Mouse (Mus musculus) midbrain, embryonic 16.5 days (tissue): ENCODE measurements at regions not wholly inside any gene's neighbourhood (a gene's known extent, or its start where the extent isn't known, plus 50 kb on each side); places are given as distances from the start of the nearest gene placed in this dataset.

ENCODE experiments used
- ATAC-seq: fragments of 200-750 bp; cut with Nextera tagmentation; 2 replicates; pipeline ENCODE4 v1.8.0; 2017; ENCODE audit warnings: moderate TSS enrichment
- H3K27ac ChIP-seq: fragments of 300-500 bp; sonication (generic); 2 replicates; pipeline ENCODE4 v1.5.1; 2014; ENCODE audit warnings: mild to moderate bottlenecking, low read length, mixed read lengths
- H3K27me3 ChIP-seq: fragments of 300-500 bp; sonication (generic); 2 replicates; pipeline ENCODE4 v1.6.1; 2014; ENCODE audit warnings: low read depth, low read length, mixed read lengths; ENCODE audit not compliant: control insufficient read depth, insufficient read depth
- H3K36me3 ChIP-seq: fragments of 300-500 bp; sonication (generic); 2 replicates; pipeline ENCODE4 v1.6.1; 2014; ENCODE audit warnings: mild to moderate bottlenecking, low read length, moderate library complexity, mixed read lengths; ENCODE audit not compliant: control insufficient read depth, insufficient read depth
- H3K4me1 ChIP-seq: fragments of 300-500 bp; sonication (generic); 2 replicates; pipeline ENCODE4 v1.6.1; 2014; ENCODE audit warnings: mild to moderate bottlenecking, low read length, mixed read lengths; ENCODE audit not compliant: control insufficient read depth, insufficient read depth
- H3K4me2 ChIP-seq: fragments of 300-500 bp; sonication (generic); 2 replicates; pipeline ENCODE4 v1.6.1; 2014; ENCODE audit warnings: mild to moderate bottlenecking, low read length, mixed read lengths
- H3K4me3 ChIP-seq: fragments of 300-500 bp; sonication (generic); 2 replicates; pipeline ENCODE4 v1.5.1; 2014; ENCODE audit warnings: low read depth, mild to moderate bottlenecking, low read length, moderate library complexity, mixed read lengths
- H3K9ac ChIP-seq: fragments of 300-500 bp; sonication (generic); 2 replicates; pipeline ENCODE4 v1.6.1; 2014; ENCODE audit warnings: low read depth, low read length, mixed read lengths
- H3K9me3 ChIP-seq: fragments of 300-500 bp; sonication (generic); replicated peaks from 2 replicates; pipeline ENCODE4 v1.6.1; 2014; ENCODE audit warnings: mild to moderate bottlenecking, low read length, mixed read lengths; ENCODE audit not compliant: control insufficient read depth, poor library complexity, severe bottlenecking
- WGBS: fragments of 180-500 bp; shearing (Covaris S2); extraction: QIAGEN DNeasy Blood & Tissue Kit; methylation state at CpG from one replicate; pipeline ENCODE4 v1.1.7; 2014; 5-methylcytosine and 5-hydroxymethylcytosine counted together

DNA sequence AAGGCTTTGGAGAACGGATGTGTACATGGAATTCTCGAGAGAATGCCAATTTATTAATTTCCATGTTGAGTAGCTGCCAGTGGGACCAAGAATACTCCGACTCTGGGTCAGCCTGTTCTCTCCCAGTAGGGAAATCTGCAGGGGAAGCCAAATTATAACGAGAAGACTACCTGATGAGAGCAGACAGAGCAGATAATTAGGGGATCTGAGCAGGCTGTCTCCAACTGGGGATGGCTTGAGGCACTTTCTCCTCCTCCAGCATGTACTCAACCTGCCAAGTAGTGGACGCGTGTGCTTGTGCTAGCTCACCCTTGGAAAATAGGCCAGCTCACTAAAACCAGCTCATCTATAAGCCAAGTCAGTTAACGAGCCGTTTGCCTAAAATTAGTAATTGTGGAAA lies 80.5 kb upstream of the Eif4g2 start:
- no peak overlapping the region for H3K4me3 ChIP-seq

DNA sequence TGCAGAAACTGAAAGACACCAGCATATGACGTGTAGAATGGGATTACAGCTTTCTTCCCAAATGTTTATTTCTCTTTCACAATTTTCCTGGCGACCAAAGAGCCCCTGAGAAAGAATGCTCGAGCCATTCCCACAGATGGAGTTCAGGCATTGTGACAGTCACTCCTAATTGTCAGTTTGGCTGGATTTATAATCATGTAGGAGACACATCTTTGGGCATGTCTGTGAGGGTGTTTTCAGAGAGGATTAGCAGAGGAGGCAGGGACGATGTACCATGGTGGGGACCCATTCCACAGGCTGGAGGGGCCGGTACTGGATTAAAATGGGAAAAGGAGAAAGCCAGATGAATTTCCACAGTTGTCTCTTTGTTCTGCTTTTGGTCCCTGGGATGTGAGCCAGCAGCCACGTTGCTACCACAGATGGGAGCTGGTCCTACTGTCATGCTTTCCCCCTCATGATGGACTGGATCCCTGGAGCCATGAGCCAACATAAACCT lies 76.0 kb upstream of the Eif4g2 start:
- 45% methylated on average over 6 of the region's 6 CpGs for WGBS
- Histone ChIP-seq H3K9me3 (no peaks in the 10 kb centered on the region), H3K9ac (no peak overlapping the region), H3K4me1 (peaks cover 8% of the 10 kb centered on the region), H3K4me2 (no peak overlapping the region), H3K27me3 (no peaks in the 10 kb centered on the region), H3K4me3 (no peak overlapping the region), H3K36me3 (no peaks in the 10 kb centered on the region), H3K27ac (no peak overlapping the region)
- ATAC-seq = no peak

More for the DNA sequence above, 80.5 kb upstream of the Eif4g2 start:
- WGBS = 61% methylated on average over 8 of the region's 8 CpGs
- Histone ChIP-seq H3K4me2 (no peak overlapping the region), H3K9me3 (no peaks in the 10 kb centered on the region), H3K36me3 (no peaks in the 10 kb centered on the region), H3K27ac (no peak overlapping the region), H3K27me3 (no peaks in the 10 kb centered on the region), H3K9ac (no peak overlapping the region), H3K4me1 (no peaks in the 10 kb centered on the region)
- no peak for ATAC-seq

DNA sequence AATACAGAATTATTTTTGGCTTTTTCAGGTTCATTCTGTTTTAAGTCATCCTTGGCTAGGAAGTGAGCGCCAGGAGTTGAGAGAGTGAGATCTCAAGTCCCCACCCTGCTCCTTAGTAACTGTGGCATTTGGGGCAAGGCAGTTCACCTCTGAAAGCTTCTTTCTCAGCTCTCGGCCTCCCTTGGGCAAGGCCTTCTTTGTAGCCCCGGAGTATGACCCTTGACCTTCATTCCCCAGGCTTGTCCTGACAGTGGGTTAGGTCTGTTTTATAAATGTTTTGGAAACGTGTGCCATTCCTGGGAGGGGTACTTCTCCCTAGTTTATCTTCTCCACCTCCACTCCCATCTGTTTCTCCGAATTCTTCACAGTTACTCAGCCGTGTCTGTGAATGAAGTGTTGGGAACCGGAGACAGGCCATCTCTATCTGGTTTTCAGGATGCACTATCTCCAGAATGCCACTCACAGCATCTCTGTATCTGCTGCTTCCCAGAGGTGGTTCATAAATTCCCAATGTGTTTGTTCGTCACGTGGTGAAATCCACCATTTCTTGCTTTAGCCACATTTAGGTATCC lies 75.0 kb upstream of the Eif4g2 start:
- WGBS = 63% methylated on average over 9 of the region's 9 CpGs
- no peak overlapping the region for H3K4me2 ChIP-seq
- no peaks in the 10 kb centered on the region for H3K36me3 ChIP-seq
- no peak overlapping the region for H3K4me3 ChIP-seq
- no peaks in the 10 kb centered on the region for H3K9me3 ChIP-seq
- no peak overlapping the region for H3K9ac ChIP-seq
- H3K27me3 ChIP-seq = no peaks in the 10 kb centered on the region
- no peak for ATAC-seq
- H3K4me1 ChIP-seq = peaks cover 8% of the 10 kb centered on the region
- no peak overlapping the region for H3K27ac ChIP-seq

DNA sequence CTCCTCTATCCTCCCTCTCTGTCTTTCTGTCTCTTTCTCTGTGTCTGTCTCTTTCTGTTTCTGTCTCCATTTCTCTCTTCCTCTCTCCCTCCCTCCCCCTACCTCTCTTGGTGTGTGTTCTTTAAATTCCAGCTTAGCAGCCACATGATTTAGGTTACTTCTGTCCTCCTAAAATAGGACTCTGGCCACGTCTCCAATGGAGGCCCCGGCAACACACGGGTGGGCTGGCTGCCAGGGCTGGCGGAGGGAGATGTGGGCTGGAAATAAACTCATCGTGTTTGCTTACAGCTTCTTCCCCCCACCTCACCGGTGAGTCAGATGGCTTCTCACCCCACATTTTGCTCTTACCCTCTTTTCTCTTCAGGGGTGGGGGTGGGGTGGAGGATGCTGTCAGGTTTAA lies 74.5 kb upstream of the Eif4g2 start:
- Histone ChIP-seq H3K27me3 (no peaks in the 10 kb centered on the region), H3K9me3 (no peaks in the 10 kb centered on the region), H3K9ac (no peak overlapping the region), H3K4me2 (no peak overlapping the region), H3K36me3 (no peaks in the 10 kb centered on the region), H3K27ac (no peak overlapping the region), H3K4me3 (no peak overlapping the region), H3K4me1 (peaks cover 8% of the 10 kb centered on the region)
- 35% methylated on average over 6 of the region's 6 CpGs for WGBS
- ATAC-seq = no peak

DNA sequence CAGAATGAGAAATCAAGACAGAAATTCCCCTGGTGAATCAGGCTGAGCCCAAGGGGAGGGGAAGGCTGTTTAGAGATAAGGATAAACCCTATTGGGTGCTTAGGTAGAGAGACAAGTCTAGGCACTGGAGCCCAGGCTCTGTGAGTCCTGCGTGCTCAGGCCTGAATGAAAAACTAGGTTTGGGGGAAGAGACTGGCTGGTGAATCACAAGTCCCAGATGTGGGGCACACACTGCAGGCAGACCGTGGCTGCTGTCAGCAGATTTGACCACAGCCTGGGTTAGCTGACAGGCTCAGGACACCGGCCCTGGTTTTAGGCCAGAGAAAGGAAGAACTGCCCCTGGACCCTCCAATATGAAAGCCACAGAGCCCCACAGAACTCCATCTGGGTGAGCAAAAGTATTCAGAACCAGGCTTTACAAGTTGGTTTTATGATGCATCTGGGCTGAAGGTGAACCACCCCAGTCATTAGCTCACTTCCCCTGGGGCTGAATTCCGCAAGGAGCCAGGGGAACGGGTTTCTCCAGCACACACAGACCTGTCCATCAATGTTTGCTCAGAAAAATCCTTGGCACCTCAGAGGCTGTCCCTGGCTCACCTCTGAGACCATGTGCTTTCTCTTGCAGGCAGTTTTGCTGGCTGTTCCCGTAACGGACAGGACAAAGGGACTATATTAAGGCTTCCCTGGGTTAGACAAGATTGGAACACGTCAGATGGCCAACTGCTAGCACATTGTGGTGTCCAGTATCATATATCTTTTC lies 73.8 kb upstream of the Eif4g2 start:
- H3K9me3 ChIP-seq = no peaks in the 10 kb centered on the region
- no peak for ATAC-seq
- H3K36me3 ChIP-seq = no peaks in the 10 kb centered on the region
- H3K27me3 ChIP-seq = no peaks in the 10 kb centered on the region
- H3K4me1 ChIP-seq = peaks cover 8% of the 10 kb centered on the region
- 56% methylated on average over 8 of the region's 8 CpGs for WGBS
- no peak overlapping the region for H3K4me2 ChIP-seq
- no peak overlapping the region for H3K27ac ChIP-seq
- H3K9ac ChIP-seq = no peak overlapping the region
- no peak overlapping the region for H3K4me3 ChIP-seq

DNA sequence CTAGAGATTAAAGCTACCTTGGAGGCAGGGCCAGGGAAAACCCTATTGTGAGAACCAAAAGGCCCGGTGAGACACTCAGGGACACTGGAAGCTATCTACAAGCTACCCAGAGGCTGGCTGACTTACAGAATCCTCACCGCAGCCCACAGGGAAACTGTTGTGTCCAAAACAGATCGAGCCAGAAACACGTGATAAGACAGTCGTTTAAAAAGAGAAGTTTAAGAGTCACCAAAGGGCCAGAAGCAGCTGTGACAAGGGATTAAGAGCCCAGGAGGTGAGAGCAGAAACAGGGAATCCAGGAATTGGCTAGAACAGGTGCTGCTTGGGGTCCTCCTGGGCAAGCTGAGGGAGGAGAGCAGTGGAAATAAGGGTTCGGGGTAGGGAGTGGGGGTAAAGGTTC lies 73.2 kb upstream of the Eif4g2 start:
- WGBS = 48% methylated on average over 6 of the region's 6 CpGs
- no peak overlapping the region for H3K4me2 ChIP-seq
- H3K4me1 ChIP-seq = peaks cover 8% of the 10 kb centered on the region
- ATAC-seq = no peak
- no peak overlapping the region for H3K4me3 ChIP-seq
- H3K27me3 ChIP-seq = no peaks in the 10 kb centered on the region
- H3K9me3 ChIP-seq = no peaks in the 10 kb centered on the region
- no peak overlapping the region for H3K27ac ChIP-seq
- H3K36me3 ChIP-seq = no peaks in the 10 kb centered on the region
- H3K9ac ChIP-seq = no peak overlapping the region

DNA sequence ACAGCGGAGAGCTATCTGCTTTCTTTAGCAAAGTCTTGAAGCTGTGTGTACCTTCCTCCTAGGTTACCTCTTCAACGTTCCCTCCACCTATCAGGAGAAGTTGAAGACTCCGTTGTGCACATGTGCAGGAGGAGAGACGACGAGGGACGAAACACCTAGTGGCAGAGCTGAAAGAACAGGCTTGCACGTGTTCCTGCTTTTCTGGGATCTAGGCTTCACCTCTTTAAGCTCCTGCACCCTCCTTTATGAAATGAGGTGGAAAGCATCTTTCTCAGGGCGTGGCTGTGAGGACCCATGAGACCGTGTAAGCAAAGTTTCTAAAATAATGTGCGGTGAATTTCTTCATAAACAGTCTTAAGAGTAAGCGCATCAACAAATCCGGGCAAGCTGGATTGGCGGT lies 71.4 kb upstream of the Eif4g2 start:
- H3K4me1 ChIP-seq = peaks cover 8% of the 10 kb centered on the region
- WGBS = 90% methylated on average over 13 of the region's 13 CpGs
- H3K36me3 ChIP-seq = no peaks in the 10 kb centered on the region
- no peak overlapping the region for H3K4me2 ChIP-seq
- no peak overlapping the region for H3K9ac ChIP-seq
- no peaks in the 10 kb centered on the region for H3K9me3 ChIP-seq
- ATAC-seq = no peak
- no peak overlapping the region for H3K27ac ChIP-seq
- no peaks in the 10 kb centered on the region for H3K27me3 ChIP-seq
- H3K4me3 ChIP-seq = no peak overlapping the region

DNA sequence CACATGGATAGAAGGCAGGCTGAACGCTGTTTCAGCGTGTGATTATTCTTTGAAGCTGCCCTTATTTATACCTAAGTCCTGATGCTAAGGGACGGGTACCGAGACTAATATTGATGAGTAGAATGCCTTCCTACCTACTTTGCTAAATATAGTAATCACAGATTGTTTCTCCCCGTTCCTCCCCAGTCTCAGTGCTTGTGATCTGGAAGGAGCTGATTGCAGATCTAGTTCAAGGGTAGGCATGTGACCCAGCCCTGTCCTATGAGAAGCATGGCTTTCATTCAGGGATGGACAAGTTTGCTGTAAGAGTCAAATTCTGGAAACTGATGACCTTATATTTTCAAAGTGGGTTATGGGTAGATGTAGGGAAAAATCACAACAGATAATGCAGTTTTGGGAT lies 67.7 kb upstream of the Eif4g2 start:
- no peak overlapping the region for H3K27ac ChIP-seq
- H3K9ac ChIP-seq = no peak overlapping the region
- no peak overlapping the region for H3K4me2 ChIP-seq
- WGBS = 85% methylated on average over 5 of the region's 5 CpGs
- no peaks in the 10 kb centered on the region for H3K36me3 ChIP-seq
- no peaks in the 10 kb centered on the region for H3K4me1 ChIP-seq
- no peaks in the 10 kb centered on the region for H3K9me3 ChIP-seq
- ATAC-seq = no peak
- no peaks in the 10 kb centered on the region for H3K27me3 ChIP-seq
- no peak overlapping the region for H3K4me3 ChIP-seq

DNA sequence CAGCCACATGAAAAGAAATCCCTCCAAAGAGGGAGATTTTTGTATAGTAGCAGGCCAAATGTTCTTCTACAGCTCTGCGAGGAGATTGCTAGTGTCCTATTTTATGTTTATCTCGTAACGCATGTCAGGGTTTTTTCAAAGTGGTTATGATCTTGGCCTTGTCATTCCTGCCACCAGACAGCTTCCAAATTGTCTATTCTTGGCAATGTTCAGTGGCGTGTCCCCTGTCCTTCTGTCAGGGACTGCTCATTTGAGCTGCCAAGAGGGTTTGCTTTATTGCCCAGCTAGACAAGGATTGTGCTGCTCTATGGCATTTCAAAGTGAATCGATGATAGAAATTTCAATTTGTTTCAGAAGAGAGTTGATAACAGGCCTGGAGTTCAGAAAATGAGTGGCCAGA lies 67.3 kb upstream of the Eif4g2 start:
- H3K9ac ChIP-seq = no peak overlapping the region
- H3K27ac ChIP-seq = no peak overlapping the region
- H3K4me1 ChIP-seq = no peaks in the 10 kb centered on the region
- H3K27me3 ChIP-seq = no peaks in the 10 kb centered on the region
- H3K9me3 ChIP-seq = no peaks in the 10 kb centered on the region
- no peaks in the 10 kb centered on the region for H3K36me3 ChIP-seq
- no peak overlapping the region for H3K4me2 ChIP-seq
- no peak for ATAC-seq
- no peak overlapping the region for H3K4me3 ChIP-seq
- 85% methylated on average over 5 of the region's 5 CpGs for WGBS
